Mouse (Mus musculus): ENCODE results near the gene Brd2. TPM values are rescaled to one million over a fixed set of nuclear protein-coding genes. Genes with fewer than 3 reads are reported as not detected.

The Brd2 gene
- polyA plus RNA-seq, 2 experiments, result 121 to 197 TPM

DNA sequence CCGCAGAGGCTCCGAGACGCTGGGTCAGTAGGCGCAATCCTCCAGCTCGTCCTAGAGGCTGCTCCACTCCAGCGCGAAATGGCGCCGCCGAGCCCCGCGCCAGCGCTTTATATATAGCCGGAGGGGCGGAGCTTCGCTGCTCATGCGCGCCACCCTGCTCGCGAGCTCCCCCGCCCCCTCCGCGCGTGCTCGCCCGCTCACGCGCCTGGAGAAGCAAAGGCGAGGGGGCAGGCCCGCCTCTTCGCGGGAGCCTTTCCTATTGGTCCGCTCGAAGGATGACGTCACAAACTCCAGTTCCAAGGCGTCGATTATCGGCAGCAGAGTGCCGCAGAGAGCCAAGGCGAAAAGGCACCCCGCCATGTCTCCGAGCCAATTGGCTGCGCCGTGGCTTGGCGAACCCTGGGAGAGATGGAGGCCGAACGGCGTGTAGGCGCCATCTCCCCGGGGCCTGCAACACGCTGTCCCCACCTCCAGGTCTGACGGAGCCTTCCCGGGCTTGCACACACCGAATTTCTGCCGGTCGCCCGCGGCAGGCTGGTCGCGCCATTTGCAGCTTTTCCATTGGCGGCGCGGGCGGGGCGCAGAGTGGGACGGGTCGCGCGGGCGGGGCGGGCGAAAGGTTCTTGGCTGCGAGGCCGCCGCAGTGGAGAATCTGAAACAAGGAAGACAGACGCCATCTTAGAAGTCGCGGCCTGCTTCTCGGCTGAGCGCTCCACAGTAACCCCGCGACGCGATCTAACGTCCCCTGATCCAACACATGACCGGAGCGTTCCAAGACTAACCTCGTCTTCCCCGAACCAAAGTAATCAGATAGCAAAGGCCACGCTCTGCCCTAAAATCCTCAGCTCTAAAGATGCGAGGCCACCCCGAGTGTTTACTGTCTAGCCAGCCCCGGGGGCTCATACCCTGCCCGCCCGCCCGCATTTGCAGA, 2.9 kb downstream of the Brd2 start, which contains the start of gene H2-DMa:
TSS of gene H2-DMa (plus strand) at position 293 of the 931 bp plus-strand sequence.
- Histone ChIP-seq H3K4me2 (replicated peaks; ENCODE audit: low read depth, low read length, severe bottlenecking) (peak within 1 kb of the TSS; percentile 97), H3K27ac (replicated peaks; ENCODE audit: low read depth, low read length) (peak within 1 kb of the TSS; percentile 100), H3K9me3 (ENCODE audit: control insufficient read depth, low read length) (no peaks in the 10 kb centered on the region), H3K27me3 (ENCODE audit: control insufficient read depth, insufficient read depth, low read length) (no peaks in the 10 kb centered on the region), H3K36me3 (ENCODE audit: control insufficient read depth, insufficient read depth, low read length) (peaks cover 45% of the 10 kb centered on the region), H3K4me3 (replicated peaks; ENCODE audit: low read length) (peak within 1 kb of the TSS; percentile 100), H3K9ac (ENCODE audit: low read depth, low read length, severe bottlenecking) (peak within 1 kb of the TSS; percentile 97), H3K4me1 (ENCODE audit: control insufficient read depth, insufficient read depth, low read length) (peaks cover 23% of the 10 kb centered on the region)
- peak; percentile 99 for DNase-seq (ENCODE audit: low spot score)
- ATAC-seq (ENCODE audit: low FRiP score, low read depth), result peak; percentile 77
- TF ChIP-seq POLR2A (IDR thresholded peaks at IDR 0.05; ENCODE audit: borderline replicate concordance, extremely low read depth, insufficient read depth, insufficient read length), result peak; percentile 100
- under 1% methylated on average over 73 of the region's 96 CpGs for WGBS

DNA sequence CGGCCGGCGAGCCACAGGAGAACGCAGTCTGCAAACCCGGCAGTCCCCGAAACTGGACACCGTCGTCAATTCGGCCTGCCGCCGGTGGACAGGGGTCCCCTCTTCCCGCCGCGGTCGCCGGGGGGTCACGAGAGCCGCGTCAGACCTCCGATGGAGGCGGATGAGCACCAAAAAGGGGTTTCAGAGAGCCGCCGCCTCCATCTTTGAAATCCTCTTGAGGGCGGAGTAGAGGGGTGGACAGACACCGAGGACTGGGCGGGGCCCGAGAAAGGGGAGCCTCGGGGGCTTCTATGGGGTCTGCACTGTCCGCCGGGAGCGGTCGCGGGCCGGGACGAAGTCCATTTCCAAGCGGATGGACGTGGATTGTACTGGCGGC, 3.6 kb downstream of the Brd2 start:
- WGBS, result under 1% methylated on average over 28 of the region's 38 CpGs
- Histone ChIP-seq H3K9me3 (ENCODE audit: control insufficient read depth, low read length) (no peaks in the 10 kb centered on the region), H3K4me2 (replicated peaks; ENCODE audit: low read depth, low read length, severe bottlenecking) (peak overlapping the region; percentile 97), H3K4me3 (replicated peaks; ENCODE audit: low read length) (peak overlapping the region; percentile 100), H3K27ac (replicated peaks; ENCODE audit: low read depth, low read length) (peak overlapping the region; percentile 78), H3K9ac (ENCODE audit: low read depth, low read length, severe bottlenecking) (peak overlapping the region; percentile 97), H3K4me1 (ENCODE audit: control insufficient read depth, insufficient read depth, low read length) (peaks cover 21% of the 10 kb centered on the region), H3K27me3 (ENCODE audit: control insufficient read depth, insufficient read depth, low read length) (no peaks in the 10 kb centered on the region), H3K36me3 (ENCODE audit: control insufficient read depth, insufficient read depth, low read length) (peaks cover 52% of the 10 kb centered on the region)
- TF ChIP-seq POLR2A (IDR thresholded peaks at IDR 0.05; ENCODE audit: borderline replicate concordance, extremely low read depth, insufficient read depth, insufficient read length), result no peak
- DNase-seq (ENCODE audit: low spot score), result no peak
- peak; percentile 14 for ATAC-seq (ENCODE audit: low FRiP score, low read depth)

DNA sequence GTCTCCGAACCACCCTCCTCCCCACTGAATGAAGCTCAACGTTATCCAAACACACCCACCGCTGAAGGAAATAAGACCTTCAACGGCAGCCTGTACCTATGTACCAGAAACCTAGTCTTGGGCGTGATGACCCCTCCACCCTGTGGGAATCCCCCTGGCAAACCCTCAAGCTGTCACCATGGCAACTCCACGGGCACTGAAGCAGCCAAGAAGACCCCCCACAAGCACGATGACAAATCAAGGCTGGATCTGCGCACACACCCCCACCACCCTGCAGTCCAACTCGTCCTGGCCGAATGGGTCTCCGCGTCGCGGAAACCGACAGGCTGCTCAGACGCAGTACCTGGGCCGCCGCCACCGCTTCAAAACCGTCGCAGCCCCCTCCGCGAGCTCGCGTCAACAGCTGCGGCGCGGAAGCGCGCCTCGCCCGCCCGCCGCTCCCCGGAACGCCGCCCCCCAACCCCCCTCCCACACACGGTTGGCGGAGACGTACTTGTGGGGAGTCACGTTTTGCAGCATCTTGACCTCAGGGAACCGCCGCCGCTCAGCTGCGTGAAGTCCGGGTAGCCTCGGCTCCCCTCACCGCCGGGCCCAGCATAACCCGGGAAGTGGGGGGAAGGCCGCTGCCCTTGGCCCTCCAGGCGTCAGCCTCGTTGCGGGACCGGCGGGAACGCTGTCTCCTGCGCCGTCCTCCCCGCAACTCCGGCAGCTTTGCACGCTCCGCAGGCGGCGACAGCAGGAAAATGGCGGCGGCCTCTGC, 4.1 kb downstream of the Brd2 start:
- Histone ChIP-seq H3K4me3 (replicated peaks; ENCODE audit: low read length) (peak overlapping the region; percentile 100), H3K27me3 (ENCODE audit: control insufficient read depth, insufficient read depth, low read length) (no peaks in the 10 kb centered on the region), H3K9ac (ENCODE audit: low read depth, low read length, severe bottlenecking) (peak overlapping the region; percentile 97), H3K36me3 (ENCODE audit: control insufficient read depth, insufficient read depth, low read length) (peaks cover 57% of the 10 kb centered on the region), H3K27ac (replicated peaks; ENCODE audit: low read depth, low read length) (peak overlapping the region; percentile 78), H3K4me1 (ENCODE audit: control insufficient read depth, insufficient read depth, low read length) (peaks cover 19% of the 10 kb centered on the region), H3K4me2 (replicated peaks; ENCODE audit: low read depth, low read length, severe bottlenecking) (peak overlapping the region; percentile 97), H3K9me3 (ENCODE audit: control insufficient read depth, low read length) (no peaks in the 10 kb centered on the region)
- no peak for ATAC-seq (ENCODE audit: low FRiP score, low read depth)
- under 1% methylated on average over 56 of the region's 67 CpGs for WGBS
- TF ChIP-seq POLR2A (IDR thresholded peaks at IDR 0.05; ENCODE audit: borderline replicate concordance, extremely low read depth, insufficient read depth, insufficient read length), result no peak
- no peak for DNase-seq (ENCODE audit: low spot score)

DNA sequence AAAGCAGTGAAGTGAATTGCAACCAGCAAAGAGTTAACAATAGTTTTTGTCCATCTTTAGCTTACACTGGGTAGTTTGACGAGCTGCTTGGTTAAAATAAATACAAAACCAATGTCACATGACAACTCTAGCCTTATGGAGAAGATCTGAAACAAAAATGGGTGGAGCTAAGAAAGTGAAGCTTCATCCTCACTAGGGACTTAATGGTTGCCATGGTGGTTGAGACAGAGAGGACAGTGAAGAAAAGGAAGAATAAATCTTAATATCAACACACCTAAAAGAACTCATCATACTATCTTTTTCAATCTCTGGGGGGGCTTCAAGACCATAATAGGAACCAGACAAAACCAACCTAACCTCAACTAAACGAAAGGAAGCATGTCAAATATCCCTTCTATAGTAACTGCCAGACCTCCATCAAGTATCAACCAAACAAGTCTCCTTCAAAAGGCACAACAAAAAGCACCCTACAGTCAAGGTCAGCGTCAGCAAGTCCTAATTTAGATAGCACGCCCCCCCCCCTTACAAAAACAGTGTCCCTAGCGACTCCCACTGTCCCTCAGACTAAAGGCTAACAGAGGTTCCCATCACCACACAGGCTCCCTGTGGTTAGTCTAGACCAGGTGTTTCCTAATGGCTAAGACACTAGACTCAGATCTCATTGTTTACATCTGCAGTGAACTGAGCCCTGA, 4.9 kb downstream of the Brd2 start:
- peaks cover 65% of the 10 kb centered on the region for H3K36me3 ChIP-seq (ENCODE audit: control insufficient read depth, insufficient read depth, low read length)
- H3K27me3 ChIP-seq (ENCODE audit: control insufficient read depth, insufficient read depth, low read length), result no peaks in the 10 kb centered on the region
- no peak for ATAC-seq (ENCODE audit: low FRiP score, low read depth)
- no peaks in the 10 kb centered on the region for H3K9me3 ChIP-seq (ENCODE audit: control insufficient read depth, low read length)
- 0% methylated on average over 5 of the region's 5 CpGs for WGBS
- TF ChIP-seq POLR2A (IDR thresholded peaks at IDR 0.05; ENCODE audit: borderline replicate concordance, extremely low read depth, insufficient read depth, insufficient read length), result no peak
- peak overlapping the region; percentile 100 for H3K4me3 ChIP-seq (replicated peaks; ENCODE audit: low read length)
- peak overlapping the region; percentile 97 for H3K4me2 ChIP-seq (replicated peaks; ENCODE audit: low read depth, low read length, severe bottlenecking)
- no peak for DNase-seq (ENCODE audit: low spot score)
- H3K9ac ChIP-seq (ENCODE audit: low read depth, low read length, severe bottlenecking), result peak overlapping the region; percentile 97
- no peak overlapping the region for H3K27ac ChIP-seq (replicated peaks; ENCODE audit: low read depth, low read length)
- peaks cover 19% of the 10 kb centered on the region for H3K4me1 ChIP-seq (ENCODE audit: control insufficient read depth, insufficient read depth, low read length)
